Mouse (Mus musculus) lung, postnatal 0 days (tissue): ENCODE results near the gene Tm9sf4.
A peak's percentile ranks its signal among the peaks of the same experiment; 100 is the strongest.

ENCODE experiments used
- CTCF ChIP-seq: IDR thresholded peaks from 2 replicates; pipeline ENCODE4 v1.5.1; 2016; ENCODE audit warnings: antibody characterized with exemption, mild to moderate bottlenecking
- EP300 ChIP-seq: IDR thresholded peaks from 2 replicates; pipeline ENCODE4 v1.6.1; 2016; ENCODE audit warnings: antibody characterized with exemption, mild to moderate bottlenecking, control low read depth

GRCm38 (mm10) chr2:153157270-153157669, 3.8 kb upstream of the Tm9sf4 start:
- TF ChIP-seq CTCF (peak; percentile 50), EP300 (no peak)
